20 mouse cellular contexts compared by ENCODE assay signal in genomic region chr2:180988347-180988913, GRCm38 (mm10). TPM values are rescaled to one million over a fixed set of nuclear protein-coding genes. Genes with fewer than 3 reads are reported as not detected.
DNase-seq lines count a peak whose midpoint lies in the region; ATAC-seq lines count a peak whose summit lies in the region.
"Had no signal": no experiment of that assay in that cellular context is flagged by ENCODE, and none has a peak within 500 bp of the region (broad histone marks: within the 10 kb centered on the region; RNA-seq: fewer than 3 reads in every experiment).

No protein-coding gene starts in this region.

- H3K4me1 ChIP-seq in hindbrain, embryonic 12.5 days = peaks cover 20% of the 10 kb centered on the region
- H3K4me1 ChIP-seq in hindbrain, embryonic 16.5 days (ENCODE audit: control insufficient read depth, insufficient read depth, low read depth, low read length) = no peaks in the 10 kb centered on the region; the same call in 1 of the 2 replicates
- H3K4me1 ChIP-seq in midbrain, embryonic 11.5 days (ENCODE audit: control insufficient read depth, insufficient read depth, low read length) = peaks cover 7% of the 10 kb centered on the region
- 0 out of 2 replicates have a peak, but pooled peaks cover 6% of the 10 kb centered on the region for H3K4me1 ChIP-seq in midbrain, embryonic 15.5 days
- H3K4me1 ChIP-seq in midbrain, embryonic 13.5 days (replicated peaks) = peaks cover 19% of the 10 kb centered on the region

- no peak overlapping the region for H3K4me2 ChIP-seq in hindbrain, embryonic 12.5 days (replicated peaks)
- no peak overlapping the region for H3K4me2 ChIP-seq in hindbrain, embryonic 16.5 days (ENCODE audit: low read length)
- H3K4me2 ChIP-seq in midbrain, embryonic 11.5 days = no peak overlapping the region
- no peak overlapping the region for H3K4me2 ChIP-seq in midbrain, embryonic 15.5 days
- H3K4me2 ChIP-seq in midbrain, embryonic 13.5 days (replicated peaks) = no peak overlapping the region
- H3K4me2 ChIP-seq: liver, embryonic 13.5 days had no signal

- H3K4me3 ChIP-seq in hindbrain, embryonic 12.5 days = no peak overlapping the region
- no peak overlapping the region for H3K4me3 ChIP-seq in hindbrain, embryonic 16.5 days (ENCODE audit: low read length)
- no peak overlapping the region for H3K4me3 ChIP-seq in midbrain, embryonic 11.5 days (ENCODE audit: low read depth, low read length)
- H3K4me3 ChIP-seq in midbrain, embryonic 15.5 days = no peak overlapping the region
- no peak overlapping the region for H3K4me3 ChIP-seq in midbrain, embryonic 13.5 days (replicated peaks)
- H3K4me3 ChIP-seq: gastrocnemius, adult 2 months; limb, embryonic 10.5 days; liver, embryonic 13.5 days had no signal

- no peak overlapping the region for H3K27ac ChIP-seq in hindbrain, embryonic 12.5 days
- H3K27ac ChIP-seq in hindbrain, embryonic 16.5 days (ENCODE audit: low read depth, low read length) = no peak overlapping the region
- H3K27ac ChIP-seq in midbrain, embryonic 11.5 days (ENCODE audit: low read depth, low read length) = no peak overlapping the region
- H3K27ac ChIP-seq in midbrain, embryonic 15.5 days = no peak overlapping the region
- H3K27ac ChIP-seq in midbrain, embryonic 13.5 days = no peak overlapping the region
- H3K27ac ChIP-seq: gastrocnemius, adult 2 months; limb, embryonic 10.5 days; liver, embryonic 13.5 days had no signal

- 51% methylated on average over 3 of the region's 3 CpGs for WGBS in hindbrain, embryonic 12.5 days
- 36% methylated on average over 3 of the region's 3 CpGs for WGBS in hindbrain, embryonic 16.5 days
- 72% methylated on average over 3 of the region's 3 CpGs for WGBS in midbrain, embryonic 11.5 days
- 51% methylated on average over 3 of the region's 3 CpGs for WGBS in midbrain, embryonic 15.5 days
- WGBS in midbrain, embryonic 13.5 days = 52% methylated on average over 3 of the region's 3 CpGs

- peaks cover 10% of the 10 kb centered on the region; the same call in 1 of the 2 replicates for H3K36me3 ChIP-seq in hindbrain, embryonic 12.5 days
- no peaks in the 10 kb centered on the region for H3K36me3 ChIP-seq in hindbrain, embryonic 16.5 days (ENCODE audit: control insufficient read depth, insufficient read depth, low read length)
- H3K36me3 ChIP-seq in midbrain, embryonic 11.5 days (ENCODE audit: control insufficient read depth, insufficient read depth, low read length) = no peaks in the 10 kb centered on the region
- H3K36me3 ChIP-seq in midbrain, embryonic 15.5 days (replicated peaks) = 0 out of 2 replicates have a peak, but pooled peaks cover 4% of the 10 kb centered on the region
- peaks cover 13% of the 10 kb centered on the region; the same call in 1 of the 2 replicates for H3K36me3 ChIP-seq in midbrain, embryonic 13.5 days

- H3K27me3 ChIP-seq in hindbrain, embryonic 12.5 days = no peaks in the 10 kb centered on the region
- no peaks in the 10 kb centered on the region for H3K27me3 ChIP-seq in hindbrain, embryonic 16.5 days (replicated peaks; ENCODE audit: control insufficient read depth, insufficient read depth, low read length)
- no peaks in the 10 kb centered on the region for H3K27me3 ChIP-seq in midbrain, embryonic 11.5 days (ENCODE audit: control insufficient read depth, insufficient read depth, low read length)
- H3K27me3 ChIP-seq in midbrain, embryonic 15.5 days (replicated peaks) = no peaks in the 10 kb centered on the region
- H3K27me3 ChIP-seq in midbrain, embryonic 13.5 days = no peaks in the 10 kb centered on the region
- H3K27me3 ChIP-seq: liver, embryonic 13.5 days had no signal

- peak; percentile 74 for DNase-seq in midbrain, embryonic 11.5 days (ENCODE audit: low spot score, missing footprints)
- peak; percentile 4 for DNase-seq in retina, adult 2 months (ENCODE audit: low read depth, low spot score)
- DNase-seq in layer of hippocampus, postnatal 10 days (ENCODE audit: low spot score in 2 of 2) = no peak
- DNase-seq: cerebellum, adult 8-10 months; gastrocnemius, adult 2 months; heart, adult 18-20 months; kidney, postnatal 10 days; liver, embryonic 13.5 days; lung, postnatal 36 days had no signal

- ATAC-seq in hindbrain, embryonic 12.5 days (ENCODE audit: low FRiP score) = peak; percentile 27
- no peak for ATAC-seq in hindbrain, embryonic 16.5 days
- 0 out of 2 replicates have a peak, but pooled peaks have one; percentile 29 for ATAC-seq in midbrain, embryonic 11.5 days (ENCODE audit: low FRiP score)
- no peak for ATAC-seq in midbrain, embryonic 15.5 days (replicated peaks)
- ATAC-seq in midbrain, embryonic 13.5 days = peak; percentile 24; the same call in 1 of the 2 replicates
- ATAC-seq in erythroid progenitor cell, adult 5-6 weeks (replicated peaks; ENCODE audit: low FRiP score, poor library complexity, severe bottlenecking) = no peak
- ATAC-seq: forebrain, embryonic 14.5 days; intestine, postnatal 0 days had no signal

- H3K9ac ChIP-seq in hindbrain, embryonic 12.5 days = no peak overlapping the region
- no peak overlapping the region for H3K9ac ChIP-seq in hindbrain, embryonic 16.5 days (ENCODE audit: low read depth, low read length)
- no peak overlapping the region for H3K9ac ChIP-seq in midbrain, embryonic 11.5 days (ENCODE audit: low read length)
- H3K9ac ChIP-seq in midbrain, embryonic 15.5 days = no peak overlapping the region
- no peak overlapping the region for H3K9ac ChIP-seq in midbrain, embryonic 13.5 days (replicated peaks)
- H3K9ac ChIP-seq: liver, embryonic 13.5 days had no signal

- no peaks in the 10 kb centered on the region for H3K9me3 ChIP-seq in hindbrain, embryonic 12.5 days (replicated peaks)
- H3K9me3 ChIP-seq in hindbrain, embryonic 16.5 days (ENCODE audit: control insufficient read depth, low read length) = no peaks in the 10 kb centered on the region
- H3K9me3 ChIP-seq in midbrain, embryonic 11.5 days (ENCODE audit: control insufficient read depth, low read length) = no peaks in the 10 kb centered on the region
- H3K9me3 ChIP-seq in midbrain, embryonic 15.5 days = no peaks in the 10 kb centered on the region
- H3K9me3 ChIP-seq in midbrain, embryonic 13.5 days = no peaks in the 10 kb centered on the region
- H3K9me3 ChIP-seq: G1E; limb, embryonic 10.5 days; liver, embryonic 13.5 days had no signal

RNA-seq across cellular contexts. Expression of gene Col20a1, which starts 2.1 kb away (rescaled TPM):
- polyA plus RNA-seq in hindbrain, embryonic 12.5 days (2016; fragmentation: Nextera tagmentation; extraction: Ambion mirVana) = 1.8 and 2.1 TPM in 2 replicates
- 0.04 and 0.27 TPM in 2 replicates for polyA plus RNA-seq in hindbrain, embryonic 16.5 days (2015; fragmentation: Nextera tagmentation; extraction: Ambion mirVana)
- polyA plus RNA-seq in midbrain, embryonic 11.5 days (2014; fragmentation: Nextera tagmentation; extraction: Ambion mirVana) = 0.18 and 0.26 TPM in 2 replicates
- polyA plus RNA-seq in midbrain, embryonic 15.5 days (2015; fragmentation: Nextera tagmentation; extraction: Ambion mirVana) = 0.11 and 0.22 TPM in 2 replicates
- 0.12 and 0.35 TPM in 2 replicates for polyA plus RNA-seq in midbrain, embryonic 13.5 days (2015; fragmentation: Nextera tagmentation; extraction: Ambion mirVana)
- total RNA-seq in layer of hippocampus, postnatal 10 days (2021) = 1 to 10 TPM; 1.0 to 1.2 TPM
- total RNA-seq in erythroid progenitor cell, adult 5-6 weeks (2015; ENCODE audit: low replicate concordance) = not detected in 2 replicates
- under 0.01 and 0.39 TPM in 2 replicates for total RNA-seq in erythroid progenitor cell, adult 5-6 weeks (2017; ENCODE audit: low replicate concordance)

RNA-seq across cellular contexts. Expression of gene Arfgap1, which starts 21.4 kb away (rescaled TPM):
- polyA plus RNA-seq in hindbrain, embryonic 12.5 days (2016; fragmentation: Nextera tagmentation; extraction: Ambion mirVana) = 100 TPM in 2 replicates
- 121 and 123 TPM in 2 replicates for polyA plus RNA-seq in hindbrain, embryonic 16.5 days (2015; fragmentation: Nextera tagmentation; extraction: Ambion mirVana)
- 38.6 and 45.7 TPM in 2 replicates for polyA plus RNA-seq in midbrain, embryonic 11.5 days (2014; fragmentation: Nextera tagmentation; extraction: Ambion mirVana)
- polyA plus RNA-seq in midbrain, embryonic 15.5 days (2015; fragmentation: Nextera tagmentation; extraction: Ambion mirVana) = 125 and 126 TPM in 2 replicates
- polyA plus RNA-seq in midbrain, embryonic 13.5 days (2015; fragmentation: Nextera tagmentation; extraction: Ambion mirVana) = 98.9 and 103 TPM in 2 replicates
- 100 to 1,000 TPM; 114 to 118 TPM for total RNA-seq in layer of hippocampus, postnatal 10 days (2021)
- 12.3 and 24.7 TPM in 2 replicates for total RNA-seq in erythroid progenitor cell, adult 5-6 weeks (2015; ENCODE audit: low replicate concordance)
- 23.5 and 32.6 TPM in 2 replicates for total RNA-seq in erythroid progenitor cell, adult 5-6 weeks (2017; ENCODE audit: low replicate concordance)

RNA-seq across cellular contexts. Expression of gene Nkain4, which starts 33.9 kb away (rescaled TPM):
- polyA plus RNA-seq in hindbrain, embryonic 12.5 days (2016; fragmentation: Nextera tagmentation; extraction: Ambion mirVana) = 81.2 and 86.4 TPM in 2 replicates
- polyA plus RNA-seq in hindbrain, embryonic 16.5 days (2015; fragmentation: Nextera tagmentation; extraction: Ambion mirVana) = 106 and 107 TPM in 2 replicates
- 63.2 and 63.6 TPM in 2 replicates for polyA plus RNA-seq in midbrain, embryonic 11.5 days (2014; fragmentation: Nextera tagmentation; extraction: Ambion mirVana)
- polyA plus RNA-seq in midbrain, embryonic 15.5 days (2015; fragmentation: Nextera tagmentation; extraction: Ambion mirVana) = 77.0 and 94.1 TPM in 2 replicates
- polyA plus RNA-seq in midbrain, embryonic 13.5 days (2015; fragmentation: Nextera tagmentation; extraction: Ambion mirVana) = 94.0 and 101 TPM in 2 replicates
- total RNA-seq in layer of hippocampus, postnatal 10 days (2021) = 10 to 100 TPM; 44.2 to 57.0 TPM
- total RNA-seq in erythroid progenitor cell, adult 5-6 weeks (2015; ENCODE audit: low replicate concordance) = not detected in 2 replicates
- not detected in 2 replicates for total RNA-seq in erythroid progenitor cell, adult 5-6 weeks (2017; ENCODE audit: low replicate concordance)
- total RNA-seq: G1E had no signal
- polyA plus RNA-seq: G1E had no signal

RNA-seq across cellular contexts. Expression of gene Chrna4, which starts 54.9 kb away (rescaled TPM):
- 44.6 and 47.0 TPM in 2 replicates for polyA plus RNA-seq in hindbrain, embryonic 12.5 days (2016; fragmentation: Nextera tagmentation; extraction: Ambion mirVana)
- polyA plus RNA-seq in hindbrain, embryonic 16.5 days (2015; fragmentation: Nextera tagmentation; extraction: Ambion mirVana) = 40.4 and 43.8 TPM in 2 replicates
- polyA plus RNA-seq in midbrain, embryonic 11.5 days (2014; fragmentation: Nextera tagmentation; extraction: Ambion mirVana) = 41.2 and 44.2 TPM in 2 replicates
- 46.3 and 55.9 TPM in 2 replicates for polyA plus RNA-seq in midbrain, embryonic 15.5 days (2015; fragmentation: Nextera tagmentation; extraction: Ambion mirVana)
- polyA plus RNA-seq in midbrain, embryonic 13.5 days (2015; fragmentation: Nextera tagmentation; extraction: Ambion mirVana) = 44.1 and 52.7 TPM in 2 replicates
- total RNA-seq in layer of hippocampus, postnatal 10 days (2021) = 10 to 100 TPM; 32.4 to 33.7 TPM
- not detected in 2 replicates for total RNA-seq in erythroid progenitor cell, adult 5-6 weeks (2015; ENCODE audit: low replicate concordance)
- not detected in 2 replicates for total RNA-seq in erythroid progenitor cell, adult 5-6 weeks (2017; ENCODE audit: low replicate concordance)
- total RNA-seq: gastrocnemius, adult 2 months; heart, adult 18-20 months had no signal
- polyA plus RNA-seq: G1E had no signal

RNA-seq across cellular contexts. Expression of gene Birc7, which starts 59.6 kb away (rescaled TPM):
- polyA plus RNA-seq in hindbrain, embryonic 12.5 days (2016; fragmentation: Nextera tagmentation; extraction: Ambion mirVana) = 0.41 TPM in 1 of 2 replicates, not detected in the other
- 0.13 and 0.26 TPM in 2 replicates for polyA plus RNA-seq in hindbrain, embryonic 16.5 days (2015; fragmentation: Nextera tagmentation; extraction: Ambion mirVana)
- polyA plus RNA-seq in midbrain, embryonic 11.5 days (2014; fragmentation: Nextera tagmentation; extraction: Ambion mirVana) = 0.14 and 0.45 TPM in 2 replicates
- polyA plus RNA-seq in midbrain, embryonic 15.5 days (2015; fragmentation: Nextera tagmentation; extraction: Ambion mirVana) = 0.10 and 0.31 TPM in 2 replicates
- 0.27 and 0.55 TPM in 2 replicates for polyA plus RNA-seq in midbrain, embryonic 13.5 days (2015; fragmentation: Nextera tagmentation; extraction: Ambion mirVana)
- not detected for total RNA-seq in layer of hippocampus, postnatal 10 days (2021)
- not detected in 2 replicates for total RNA-seq in erythroid progenitor cell, adult 5-6 weeks (2015; ENCODE audit: low replicate concordance)
- not detected in 2 replicates for total RNA-seq in erythroid progenitor cell, adult 5-6 weeks (2017; ENCODE audit: low replicate concordance)
- total RNA-seq: adrenal gland, adult 18-20 months; G1E; gastrocnemius, adult 2 months; heart, adult 18-20 months; layer of hippocampus, postnatal 14 days had no signal
- polyA plus RNA-seq: forebrain, embryonic 14.5 days; G1E; intestine, postnatal 0 days; limb, embryonic 10.5 days; liver, embryonic 13.5 days had no signal

Comparison
In these comparisons a context has a peak if more than half of its experiments do, and no peak if none do; other contexts are left out.
1. ATAC-seq: peak in hindbrain, embryonic 12.5 days (single experiment), midbrain, embryonic 11.5 days (single experiment) and midbrain, embryonic 13.5 days (single experiment); none in hindbrain, embryonic 16.5 days (single experiment), midbrain, embryonic 15.5 days (single experiment) and erythroid progenitor cell, adult 5-6 weeks (single experiment).
2. DNase-seq: peak in midbrain, embryonic 11.5 days (single experiment) and retina, adult 2 months (single experiment); none in layer of hippocampus, postnatal 10 days (0 of 2).